Mouse (Mus musculus) bone marrow macrophage, adult 2 months (primary cell): ENCODE results near the gene Mycl. TPM values are rescaled to one million over a fixed set of nuclear protein-coding genes. Genes with fewer than 3 reads are reported as not detected.

ENCODE experiments used
- H3K27ac ChIP-seq: 2 replicates; pipeline ENCODE4 v1.5.1; 2012; ENCODE audit warnings: low read depth, low read length; ENCODE audit not compliant: insufficient read depth
- H3K4me1 ChIP-seq: 2 replicates; pipeline ENCODE4 v1.6.1; 2012; ENCODE audit warnings: low read length; ENCODE audit not compliant: control insufficient read depth, insufficient read depth
- H3K4me3 ChIP-seq: 2 replicates; pipeline ENCODE4 v1.5.1; 2012; ENCODE audit warnings: mild to moderate bottlenecking, low read length, moderate library complexity; ENCODE audit not compliant: insufficient read depth
- CTCF ChIP-seq: IDR thresholded peaks from 2 replicates; pipeline ENCODE4 v1.5.1; 2012; ENCODE audit warnings: low read depth, mild to moderate bottlenecking, low read length, moderate library complexity
- POLR2A ChIP-seq: IDR thresholded peaks from 2 replicates; pipeline ENCODE4 v1.6.1; 2012; ENCODE audit warnings: mild to moderate bottlenecking, low read depth, low read length, borderline replicate concordance
- polyA plus RNA-seq: library from polyadenylated mRNA; stranded (reverse); fragments of >200 nt; gene quantifications from 2 replicates; pipeline ENCODE4 v1.2.4, GENCODE M21; 2012; ENCODE audit not compliant: missing spikeins, insufficient read depth, insufficient read length

The Mycl gene
- polyA plus RNA-seq, 1 experiment: 0.29 TPM

DNA sequence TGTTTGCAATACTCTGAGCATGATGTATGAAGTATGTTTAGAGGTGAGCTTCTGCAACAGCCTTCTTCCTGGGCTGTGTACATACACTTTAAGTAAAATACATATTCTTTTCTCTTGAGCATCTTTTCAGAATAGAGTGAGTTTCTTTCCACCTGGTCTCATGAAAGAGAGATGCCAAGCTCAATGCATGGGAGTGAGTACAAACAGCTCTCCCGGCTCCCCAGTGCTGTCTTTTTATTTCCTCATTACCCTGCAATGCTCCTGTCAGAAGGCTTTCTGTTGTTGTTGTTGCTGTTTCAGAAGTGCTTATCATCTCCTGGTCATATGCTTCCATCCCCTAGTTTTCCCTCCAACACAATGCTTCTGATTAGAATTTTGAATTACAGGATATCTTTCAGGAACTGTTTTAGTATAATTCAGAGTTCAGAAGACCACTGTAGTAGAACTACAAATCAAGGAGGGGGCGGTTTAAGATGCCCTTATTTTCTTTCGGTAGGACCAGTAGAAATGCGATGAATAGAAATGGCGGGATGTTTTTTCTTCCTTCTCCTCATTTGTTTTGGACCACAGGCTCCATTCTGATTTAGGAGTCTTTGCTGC is 18.0 kb downstream of the Mycl start:
- no peak for TF ChIP-seq CTCF
- TF ChIP-seq POLR2A: no peak
- Histone ChIP-seq H3K27ac (no peak overlapping the region), H3K4me3 (no peak overlapping the region), H3K4me1 (peaks cover 9% of the 10 kb centered on the region)

DNA sequence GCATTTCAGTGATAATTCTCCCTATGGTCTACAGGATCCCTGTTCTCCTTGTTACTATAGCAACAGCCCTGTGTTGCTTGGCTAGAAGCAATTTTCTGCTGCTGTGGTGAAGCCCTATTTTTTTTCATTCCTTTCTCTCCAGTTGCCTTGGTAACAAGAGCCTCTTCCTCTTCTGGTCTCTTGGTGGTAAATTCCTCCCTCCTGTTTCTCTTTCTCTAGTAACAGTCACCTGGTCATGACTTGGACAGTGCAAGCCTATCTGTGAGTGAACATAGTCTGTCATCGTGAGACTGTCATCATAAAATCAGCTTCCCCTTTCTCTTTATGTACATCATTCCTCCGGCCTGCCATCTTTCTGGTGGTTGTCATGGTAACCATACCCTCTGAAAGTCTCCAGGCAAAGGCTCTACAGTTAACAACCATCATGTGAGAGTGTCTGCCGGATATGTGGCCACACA is 18.5 kb downstream of the Mycl start:
- TF ChIP-seq CTCF (no peak), POLR2A (no peak)
- Histone ChIP-seq H3K4me3 (no peak overlapping the region), H3K4me1 (peaks cover 13% of the 10 kb centered on the region), H3K27ac (no peak overlapping the region)

- TF ChIP-seq POLR2A (no peak), CTCF (no peak)
- no peak overlapping the region for H3K27ac ChIP-seq
- no peak overlapping the region for H3K4me3 ChIP-seq
- peaks cover 17% of the 10 kb centered on the region for H3K4me1 ChIP-seq
Measured at GRCm38 (mm10) chr4:123014501-123015282, 19.2 kb downstream of the Mycl start.

- Histone ChIP-seq H3K4me1 (peaks cover 21% of the 10 kb centered on the region), H3K27ac (peak within 1 kb of the TSS; percentile 66), H3K4me3 (peak within 1 kb of the TSS; percentile 80)
- peak; percentile 45; the same call in 1 of the 2 replicates for TF ChIP-seq POLR2A
- no peak for TF ChIP-seq CTCF
Measured at GRCm38 (mm10) chr4:123016451-123016957, 21.1 kb downstream of the Mycl start, which contains the start of gene Trit1. TSS of gene Trit1 (plus strand) at chr4:123016597.

GRCm38 (mm10) chr4:123021591-123021990 is 26.1 kb downstream of the Mycl start:
- Histone ChIP-seq H3K27ac (no peak overlapping the region), H3K4me3 (no peak overlapping the region), H3K4me1 (peaks cover 30% of the 10 kb centered on the region)
- TF ChIP-seq CTCF (no peak), POLR2A (no peak)

DNA sequence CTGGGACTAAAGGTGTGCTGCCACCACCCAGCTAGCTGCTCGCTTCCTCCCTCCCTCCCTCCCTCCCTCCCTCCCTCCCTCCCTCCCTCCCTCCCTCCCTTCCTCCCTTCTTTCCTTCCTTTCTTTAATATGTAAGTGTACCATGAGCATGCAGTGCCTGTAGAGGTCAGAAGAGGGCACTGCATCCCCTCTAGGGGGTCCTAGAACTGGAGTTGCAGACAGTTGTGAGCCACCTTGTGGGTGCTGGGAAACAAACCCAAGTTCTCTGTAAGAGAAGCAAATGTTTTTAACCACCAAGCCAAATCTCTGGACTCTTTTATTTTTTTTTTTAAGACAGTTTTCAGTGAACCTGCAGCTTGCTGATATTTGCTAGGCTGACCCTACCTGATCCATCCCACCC is 27.4 kb downstream of the Mycl start:
- TF ChIP-seq CTCF: no peak
- TF ChIP-seq POLR2A: no peak
- H3K4me1 ChIP-seq: peaks cover 40% of the 10 kb centered on the region
- no peak overlapping the region for H3K4me3 ChIP-seq
- no peak overlapping the region for H3K27ac ChIP-seq

DNA sequence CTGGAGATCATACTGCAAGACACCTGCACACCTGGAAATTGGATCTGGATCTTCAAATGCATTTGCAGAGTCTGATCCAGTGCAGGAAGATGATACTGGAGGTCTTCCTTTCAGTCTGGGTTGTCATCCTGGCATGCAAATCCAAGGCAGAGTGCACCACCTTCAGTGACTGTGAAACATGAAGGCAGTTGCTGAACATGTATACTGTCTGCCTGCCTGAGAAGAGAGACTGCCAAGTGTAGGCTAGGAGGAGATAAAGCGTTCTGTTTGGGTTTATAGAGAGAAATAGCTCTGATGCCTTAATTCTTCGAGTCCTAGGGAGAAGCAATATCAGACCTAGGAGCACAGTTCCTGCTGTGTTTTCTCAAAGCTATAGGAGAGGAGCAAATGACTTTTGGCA is 30.0 kb downstream of the Mycl start:
- H3K4me3 ChIP-seq: no peak overlapping the region
- peak overlapping the region; percentile 73 for H3K27ac ChIP-seq
- H3K4me1 ChIP-seq: peaks cover 23% of the 10 kb centered on the region
- TF ChIP-seq CTCF (no peak), POLR2A (no peak)

DNA sequence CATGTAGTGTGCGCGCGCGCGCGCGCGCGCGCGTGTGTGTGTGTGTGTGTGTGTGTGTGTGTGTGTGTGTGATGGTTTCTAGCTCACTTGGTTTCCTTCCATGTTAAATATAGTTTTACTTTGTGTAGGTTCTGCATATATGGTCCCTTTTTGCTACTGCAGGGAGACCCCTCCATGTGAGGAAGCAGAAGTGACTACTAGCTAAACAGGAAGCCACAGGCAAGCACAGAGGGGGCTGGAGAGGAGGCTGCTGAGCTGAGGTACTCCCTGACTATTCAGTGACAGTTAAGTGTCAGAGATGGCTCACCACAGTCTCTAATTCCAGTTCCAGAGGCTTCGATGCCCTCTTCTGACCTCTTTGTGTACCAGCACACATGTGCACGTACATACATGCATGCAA is 30.7 kb downstream of the Mycl start:
- Histone ChIP-seq H3K27ac (peak overlapping the region; percentile 91), H3K4me1 (peaks cover 23% of the 10 kb centered on the region), H3K4me3 (peak overlapping the region; percentile 23; the same call in 1 of the 2 replicates)
- no peak for TF ChIP-seq POLR2A
- no peak for TF ChIP-seq CTCF

DNA sequence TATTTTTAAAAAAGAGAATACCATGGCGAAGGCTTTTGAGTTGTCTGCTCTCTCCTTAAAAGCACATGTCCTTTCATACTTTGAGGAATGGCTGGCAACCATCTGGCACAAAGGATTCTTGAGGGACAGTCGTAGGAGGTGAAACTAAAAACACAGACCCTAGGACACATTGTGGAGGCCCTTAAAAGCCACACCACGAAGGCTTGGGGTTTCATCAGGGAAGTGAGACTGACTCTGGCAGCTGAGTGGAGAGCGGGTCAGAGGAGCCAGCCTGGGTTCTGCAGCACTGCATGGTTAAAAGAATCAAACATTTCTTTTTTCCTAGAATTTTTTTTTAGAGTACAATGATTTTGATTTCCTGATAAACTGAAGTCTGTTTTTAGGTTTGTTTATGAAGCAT is 31.1 kb downstream of the Mycl start:
- Histone ChIP-seq H3K4me3 (peak overlapping the region; percentile 23; the same call in 1 of the 2 replicates), H3K4me1 (peaks cover 23% of the 10 kb centered on the region), H3K27ac (peak overlapping the region; percentile 91)
- no peak for TF ChIP-seq POLR2A

DNA sequence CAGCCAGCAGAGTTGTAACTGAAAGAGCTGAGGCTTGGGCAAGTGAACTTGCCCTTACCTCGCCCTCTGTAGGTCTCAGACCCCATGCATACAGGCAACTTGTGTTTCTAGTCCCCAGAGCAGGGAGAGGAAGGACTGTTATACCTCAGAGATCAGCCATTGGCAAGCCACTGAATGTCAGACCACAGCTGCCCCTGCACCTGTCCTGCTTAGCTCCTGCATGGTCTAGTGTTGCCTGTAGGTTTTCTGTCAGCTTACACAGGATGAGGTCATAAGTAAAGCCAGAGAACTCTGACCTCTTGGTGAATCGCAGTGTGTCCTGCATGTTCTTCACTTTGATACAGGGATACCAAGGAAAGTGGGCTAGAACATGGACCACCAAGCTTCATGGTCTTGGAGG is 39.4 kb downstream of the Mycl start:
- Histone ChIP-seq H3K4me3 (no peak overlapping the region), H3K4me1 (peaks cover 3% of the 10 kb centered on the region), H3K27ac (no peak overlapping the region)
- TF ChIP-seq CTCF: no peak
- no peak for TF ChIP-seq POLR2A
